Mouse (Mus musculus) frontal cortex, postnatal 25 days (tissue): ENCODE data around the gene Hydin.

Source experiments
- DNase-seq, 2 experiments: peaks; one replicate each; pipeline ENCODE4 v3.0.0; 2022; ENCODE audit warnings: low spot score in 2 of 2

The Hydin gene

DNA sequence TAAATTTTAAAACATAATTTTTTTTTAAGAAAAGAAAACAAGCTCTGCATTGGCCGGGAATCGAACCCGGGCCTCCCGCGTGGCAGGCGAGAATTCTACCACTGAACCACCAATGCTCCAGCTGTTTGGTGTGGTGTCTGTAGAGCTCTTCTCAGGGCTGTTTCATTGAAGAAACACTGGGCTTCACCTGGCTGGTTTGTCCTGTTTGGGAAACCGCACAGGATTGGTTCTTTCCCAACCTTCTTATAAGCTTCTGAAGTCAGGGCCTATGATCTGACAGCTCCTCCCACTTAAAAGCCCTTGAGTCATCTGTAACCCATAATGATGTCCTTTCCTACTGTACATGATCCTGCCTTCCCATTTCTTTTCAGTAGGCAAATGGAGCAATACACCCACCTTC is 364.4 kb downstream of the Hydin start:
- DNase-seq = no peak

GRCm38 (mm10) chr8:110633814-110634213 is 367.0 kb downstream of the Hydin start:
- DNase-seq = no peak

- DNase-seq = no peak
These were observed 369.4 kb downstream of the Hydin start for GRCm38 (mm10) chr8:110636182-110636581.

DNA sequence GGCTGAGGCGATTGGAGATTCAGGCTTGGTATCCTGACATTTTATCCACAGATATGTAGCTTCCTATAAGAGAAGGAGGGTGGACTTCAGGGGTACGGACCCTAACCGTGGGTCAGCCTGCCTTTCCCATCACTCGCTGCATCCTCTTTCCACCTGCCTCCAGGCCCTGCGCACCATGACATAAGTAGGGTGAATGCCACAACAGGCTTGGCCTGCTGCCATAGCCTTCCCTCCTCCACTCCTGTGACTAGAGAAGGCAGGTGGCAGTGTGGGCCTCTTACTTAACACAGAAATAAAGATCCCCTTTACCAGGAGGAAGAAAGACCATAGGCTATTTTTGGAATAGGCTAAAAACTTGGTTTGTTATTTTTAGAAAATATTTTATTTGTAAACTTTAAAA is 375.6 kb downstream of the Hydin start:
- no peak for DNase-seq

DNA sequence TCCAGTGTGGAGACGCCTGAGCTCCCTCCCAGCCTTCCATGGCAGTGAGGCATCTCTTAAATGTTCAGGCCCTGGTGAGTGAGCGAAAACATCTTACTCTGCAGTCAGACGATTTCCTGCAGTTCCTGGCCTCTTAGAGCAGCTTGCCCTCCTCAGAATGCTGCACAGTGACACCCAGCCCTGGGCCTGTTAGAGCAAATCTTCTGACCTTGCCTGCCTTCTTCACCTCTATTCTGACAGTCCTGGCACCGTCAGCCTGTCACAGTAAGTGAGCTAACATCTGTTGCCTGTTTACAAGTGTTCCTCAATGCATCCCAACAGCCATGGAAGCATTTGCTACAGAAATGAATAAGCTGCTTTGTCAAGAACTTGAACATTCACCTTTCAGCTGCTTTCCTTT is 376.4 kb downstream of the Hydin start:
- DNase-seq = no peak

GRCm38 (mm10) chr8:110644422-110644821 is 377.6 kb downstream of the Hydin start:
- DNase-seq = no peak

DNA sequence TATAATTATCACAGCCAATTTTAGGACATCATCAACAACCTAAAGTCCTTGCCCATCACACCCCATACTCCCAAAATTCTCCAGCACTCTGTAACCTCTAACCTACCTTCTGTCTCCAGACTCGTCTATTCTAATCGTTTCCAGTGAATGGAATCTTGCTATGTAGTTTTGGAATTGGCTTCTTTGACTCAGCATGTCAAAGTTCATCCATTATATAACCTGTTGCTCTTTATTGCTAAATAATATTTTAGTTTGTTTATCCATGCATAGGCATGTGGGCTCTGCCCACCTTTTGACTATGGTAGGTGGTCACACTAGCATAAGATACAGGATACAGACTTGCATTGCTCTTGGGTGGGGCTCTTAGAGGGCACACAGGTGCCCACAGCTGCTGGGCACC is 378.1 kb downstream of the Hydin start:
- DNase-seq = no peak

GRCm38 (mm10) chr8:110645340-110645739 is 378.6 kb downstream of the Hydin start:
- no peak for DNase-seq

DNA sequence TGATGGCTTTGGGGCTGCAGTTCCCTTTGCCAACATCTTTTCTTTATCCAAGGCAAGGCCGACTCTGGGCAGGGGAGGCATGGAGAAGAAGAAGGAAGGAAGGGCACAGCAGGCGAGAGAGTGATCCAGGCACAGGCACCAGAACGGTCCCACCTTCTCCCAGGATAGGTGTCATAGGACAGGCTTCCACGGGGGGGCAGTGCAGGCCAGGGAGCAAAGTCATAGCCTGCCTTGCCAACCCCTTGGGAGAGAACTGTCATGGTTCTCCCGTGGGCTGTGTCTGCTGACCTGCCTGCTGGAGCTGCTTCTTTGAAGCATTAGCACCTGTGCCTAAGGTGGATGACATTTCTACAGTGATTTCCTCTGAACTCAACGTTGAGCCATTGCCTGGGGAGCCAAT is 379.3 kb downstream of the Hydin start:
- DNase-seq = peak; percentile 47 to 72

- no peak for DNase-seq
These were observed 381.8 kb downstream of the Hydin start for GRCm38 (mm10) chr8:110648577-110648976.

- DNase-seq = no peak
These were observed 382.5 kb downstream of the Hydin start for GRCm38 (mm10) chr8:110649286-110649685.

DNA sequence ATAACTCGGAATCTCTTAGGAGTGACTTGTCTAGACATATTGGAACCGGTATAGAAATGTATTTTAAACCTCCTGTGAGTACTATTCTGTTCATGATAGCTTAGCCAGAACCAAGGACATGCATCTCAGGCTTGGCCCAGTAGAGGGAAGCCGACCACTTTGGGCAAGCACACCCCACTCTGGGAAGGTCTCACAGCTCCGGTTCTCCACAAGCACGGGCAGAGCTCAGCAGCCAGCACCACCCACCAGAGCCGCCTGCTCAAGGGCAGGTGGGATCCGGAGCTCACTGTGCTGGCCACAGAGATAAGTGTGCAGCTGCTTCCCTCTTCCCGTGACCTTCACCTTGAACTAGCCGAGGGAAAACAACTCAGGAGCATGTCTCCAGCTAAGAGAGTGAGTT is 384.1 kb downstream of the Hydin start:
- no peak for DNase-seq

- no peak for DNase-seq
These were observed 385.1 kb downstream of the Hydin start for GRCm38 (mm10) chr8:110651847-110652246.

GRCm38 (mm10) chr8:110654075-110655060 is 387.6 kb downstream of the Hydin start:
- DNase-seq = no peak

DNA sequence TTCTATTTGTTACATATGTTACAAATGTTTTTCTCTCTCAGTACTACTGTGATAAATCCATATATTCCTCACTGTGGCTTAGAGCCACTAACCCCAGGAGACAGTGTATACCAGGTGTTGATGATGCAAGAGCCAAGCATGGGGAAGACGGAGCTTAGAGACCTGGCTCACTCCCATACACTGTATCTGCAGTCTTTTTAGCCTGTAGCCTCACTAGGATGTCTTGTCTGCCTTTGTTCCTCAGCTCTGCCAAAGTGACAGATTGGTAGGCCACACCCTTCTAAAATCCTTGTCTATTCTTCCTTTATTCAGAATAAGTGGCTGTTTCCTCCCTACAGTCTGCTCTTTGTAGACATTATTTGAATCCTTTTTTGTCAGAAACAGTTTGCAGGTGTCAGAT is 389.1 kb downstream of the Hydin start:
- DNase-seq = no peak

GRCm38 (mm10) chr8:110657661-110658060 is 390.9 kb downstream of the Hydin start:
- DNase-seq = no peak
